Mouse (Mus musculus) bone marrow, adult 2 months (tissue): ENCODE data around the gene Pwp2.

Experiments
- CTCF ChIP-seq: fragments of 200-500 bp; IDR thresholded peaks from 2 replicates; pipeline ENCODE4 v1.5.1; 2011; ENCODE audit warnings: low read length, control low read depth; ENCODE audit not compliant: control insufficient read depth, insufficient read depth
- POLR2A ChIP-seq: fragments of 200-500 bp; IDR thresholded peaks from 2 replicates; pipeline ENCODE4 v1.6.1; 2011; ENCODE audit warnings: low read depth, mild to moderate bottlenecking, control low read depth, low read length, borderline replicate concordance; ENCODE audit not compliant: control insufficient read depth

DNA sequence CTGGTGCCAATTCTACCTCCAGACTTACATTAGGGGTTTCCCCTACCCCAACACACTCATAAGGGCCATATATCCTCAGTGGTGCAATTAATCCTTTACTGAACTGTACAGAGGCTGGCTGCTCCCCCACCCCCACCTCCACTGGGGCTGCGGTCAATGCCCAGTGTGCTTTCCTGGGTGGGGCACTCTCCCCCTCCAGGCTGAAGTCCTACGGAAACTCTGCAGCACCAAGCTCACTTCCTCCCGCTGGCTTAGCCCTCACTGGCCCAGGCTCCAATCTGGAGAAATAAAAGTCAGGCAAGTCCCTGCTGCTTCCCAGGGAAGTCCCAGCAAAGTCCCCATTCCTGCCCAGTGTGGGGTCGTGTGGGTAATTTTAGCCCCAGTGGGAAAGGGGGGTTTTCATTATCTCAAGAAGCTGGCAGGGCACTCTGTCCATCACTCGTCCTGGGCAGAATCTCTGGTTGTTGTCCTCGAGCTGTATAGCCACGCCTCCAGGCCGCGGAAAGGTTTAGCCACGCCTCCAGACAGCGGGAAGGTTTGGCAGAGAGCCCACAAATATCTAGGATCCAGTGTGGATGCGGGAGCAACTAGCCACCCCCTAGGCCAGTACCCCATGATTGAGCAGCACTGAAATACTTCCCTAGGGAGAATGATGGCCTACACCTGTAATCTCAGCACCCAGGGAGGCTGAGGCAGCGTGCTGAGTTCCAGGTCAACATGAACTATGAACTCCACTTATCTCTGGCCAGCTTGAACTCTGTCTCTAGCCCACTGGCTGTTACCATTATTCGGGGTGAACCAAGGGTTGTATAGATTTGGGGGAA is 49.8 kb downstream of the Pwp2 start:
- TF ChIP-seq POLR2A: no peak
- TF ChIP-seq CTCF: no peak
